Mouse (Mus musculus) heart, postnatal 0 days (tissue): ENCODE measurements around the gene Hsd17b1. TPM values are rescaled to one million over a fixed set of nuclear protein-coding genes. Genes with fewer than 3 reads are reported as not detected.

Experiments used
- ATAC-seq: fragments of 200-750 bp; cut with Nextera tagmentation; 2 replicates; pipeline ENCODE4 v1.8.0; 2017; ENCODE audit warnings: low read depth, moderate number of reproducible peaks, moderate library complexity; ENCODE audit not compliant: insufficient read depth
- DNase-seq: peaks from one replicate; pipeline ENCODE4 v3.0.0-alpha.2; 2016; ENCODE audit warnings: low spot score
- H3K27ac ChIP-seq: fragments of 300-500 bp; sonication (generic); 2 replicates; pipeline ENCODE4 v1.5.1; 2014; ENCODE audit warnings: low read depth, mild to moderate bottlenecking
- H3K27me3 ChIP-seq: fragments of 300-500 bp; sonication (generic); 2 replicates; pipeline ENCODE4 v1.6.1; 2014; ENCODE audit warnings: low read length, mixed read lengths; ENCODE audit not compliant: control insufficient read depth, insufficient read depth
- H3K36me3 ChIP-seq: fragments of 300-500 bp; sonication (generic); replicated peaks from 2 replicates; pipeline ENCODE4 v1.6.1; 2014; ENCODE audit warnings: low read length, mixed read lengths; ENCODE audit not compliant: control insufficient read depth, insufficient read depth
- H3K4me1 ChIP-seq: fragments of 300-500 bp; sonication (generic); 2 replicates; pipeline ENCODE4 v1.6.1; 2014; ENCODE audit warnings: antibody characterized with exemption; ENCODE audit not compliant: control insufficient read depth, insufficient read depth
- H3K4me2 ChIP-seq: fragments of 300-500 bp; sonication (generic); 2 replicates; pipeline ENCODE4 v1.6.1; 2014; ENCODE audit warnings: low read depth, mild to moderate bottlenecking, low read length, moderate library complexity
- H3K4me3 ChIP-seq: fragments of 300-500 bp; sonication (generic); 2 replicates; pipeline ENCODE4 v1.5.1; 2014; ENCODE audit warnings: low read depth, low read length
- H3K9ac ChIP-seq: fragments of 300-500 bp; sonication (generic); replicated peaks from 2 replicates; pipeline ENCODE4 v1.6.1; 2014; ENCODE audit warnings: low read depth, low read length, mixed read lengths
- H3K9me3 ChIP-seq: fragments of 300-500 bp; sonication (generic); replicated peaks from 2 replicates; pipeline ENCODE4 v1.6.1; 2016; ENCODE audit warnings: low read length; ENCODE audit not compliant: control insufficient read depth
- CTCF ChIP-seq: IDR thresholded peaks from 2 replicates; pipeline ENCODE4 v1.5.1; 2016; ENCODE audit warnings: antibody characterized with exemption, control low read depth, low read depth
- EP300 ChIP-seq: IDR thresholded peaks from 2 replicates; pipeline ENCODE4 v1.6.1; 2016; ENCODE audit warnings: antibody characterized with exemption, low read depth
- WGBS: fragments of 180-500 bp; shearing (Covaris S2); extraction: QIAGEN DNeasy Blood & Tissue Kit; methylation state at CpG from one replicate; pipeline ENCODE4 v1.1.7; 2014; 5-methylcytosine and 5-hydroxymethylcytosine counted together
- polyA plus RNA-seq: library from polyadenylated mRNA; unstranded; fragments of >200 nt; fragmentation: Nextera tagmentation; extraction: Ambion mirVana; gene quantifications from 2 replicates; pipeline ENCODE4 v1.2.1, GENCODE M21; 2015
- total RNA-seq: library from RNA; depleted of rRNA; stranded (reverse); fragments of >200 nt; gene quantifications from 2 replicates; pipeline ENCODE4 v1.2.3, GENCODE M21; 2014; ENCODE audit warnings: low replicate concordance

Gene Hsd17b1
- total and polyA plus RNA-seq, 2 experiments from 2014 or later = not detected

DNA sequence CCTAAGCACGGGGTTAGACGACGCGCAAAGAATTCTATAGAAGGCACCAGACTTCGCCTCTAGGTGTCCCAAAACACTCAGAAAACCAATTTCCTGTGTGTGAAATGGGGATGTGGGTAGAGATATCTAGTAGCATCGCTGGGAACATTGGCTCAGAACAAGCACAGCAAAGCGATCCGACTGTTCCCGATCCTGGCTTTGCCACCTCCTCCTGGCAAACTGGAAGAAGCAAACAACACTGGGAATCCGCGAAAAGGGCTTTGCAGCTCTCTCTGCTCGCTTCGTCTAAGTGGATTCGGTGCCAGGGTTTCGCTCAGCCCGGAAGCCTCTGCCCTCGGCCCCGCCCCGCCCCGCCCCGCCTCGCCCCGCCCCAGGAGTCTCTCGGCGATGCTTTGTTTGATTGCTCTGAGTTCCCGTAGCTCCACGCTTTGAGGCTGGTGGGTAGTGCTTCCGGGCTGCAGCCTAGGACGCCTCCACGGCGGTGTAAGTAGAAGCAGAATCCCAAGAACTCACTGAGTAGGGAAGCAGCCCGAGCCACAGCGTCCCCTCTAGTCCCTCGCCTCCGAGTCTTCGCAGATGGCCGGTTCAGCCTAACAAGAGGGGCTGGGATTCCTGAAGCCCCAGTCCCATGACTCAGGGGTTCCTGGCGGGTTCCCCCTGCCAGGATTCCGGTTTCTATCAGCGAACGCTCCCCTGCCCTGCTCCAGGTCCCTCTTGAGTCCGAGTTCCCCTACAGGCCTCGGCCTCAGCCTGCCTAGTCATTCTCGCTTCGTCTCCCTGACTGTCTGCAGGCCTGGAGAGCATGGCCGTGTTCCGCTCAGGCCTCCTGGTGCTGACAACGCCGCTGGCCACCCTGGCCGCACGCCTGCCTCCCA, 4.2 kb downstream of the Hsd17b1 start, which contains the start of gene Coasy:
Gene Coasy (plus strand): TSS at position 358 of the 875 bp plus-strand sequence.
- Histone ChIP-seq H3K9ac (peak within 1 kb of the TSS; percentile 87), H3K27ac (peak within 1 kb of the TSS; percentile 94), H3K27me3 (peaks cover 38% of the 10 kb centered on the region), H3K9me3 (no peaks in the 10 kb centered on the region), H3K4me2 (peak within 1 kb of the TSS; percentile 95), H3K4me1 (peaks cover 17% of the 10 kb centered on the region), H3K4me3 (peak within 1 kb of the TSS; percentile 81), H3K36me3 (peaks cover 6% of the 10 kb centered on the region; the same call in 1 of the 2 replicates)
- under 1% methylated on average over 51 of the region's 51 CpGs for WGBS
- peak; percentile 87 for ATAC-seq
- peak; percentile 92 for DNase-seq
- TF ChIP-seq CTCF = peak; percentile 33
- TF ChIP-seq EP300 = 0 out of 2 replicates have a peak, but pooled peaks have one; percentile 53

DNA sequence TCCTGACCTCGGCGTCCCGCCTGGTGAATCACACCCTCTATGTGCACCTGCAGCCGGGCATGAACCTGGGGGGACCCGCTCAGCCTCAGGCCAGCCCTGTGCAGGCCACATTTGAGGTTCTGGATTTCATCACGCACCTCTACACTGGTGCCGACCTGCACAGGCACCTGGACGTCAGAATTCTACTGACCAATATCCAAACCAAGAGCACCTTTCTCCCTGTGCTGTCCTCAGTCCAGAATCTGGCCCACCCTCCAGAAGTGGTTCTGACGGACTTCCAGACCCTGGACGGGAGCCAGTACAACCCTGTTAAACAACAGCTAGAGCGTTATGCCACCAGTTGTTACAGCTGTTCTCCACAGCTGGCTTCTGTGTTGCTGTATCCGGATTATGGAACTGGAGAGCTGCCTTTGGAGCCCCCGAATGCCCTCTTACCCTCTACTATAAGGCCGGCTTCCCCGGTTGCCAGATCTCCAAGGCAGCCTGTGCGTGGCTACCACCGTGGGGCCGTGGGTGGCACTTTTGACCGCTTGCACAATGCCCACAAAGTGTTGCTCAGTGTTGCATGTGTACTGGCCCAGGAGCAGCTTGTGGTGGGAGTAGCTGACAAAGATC, 5.0 kb downstream of the Hsd17b1 start:
- Histone ChIP-seq H3K4me1 (peaks cover 24% of the 10 kb centered on the region), H3K9ac (peak overlapping the region; percentile 87), H3K27ac (peak overlapping the region; percentile 94), H3K4me3 (peak overlapping the region; percentile 81), H3K4me2 (peak overlapping the region; percentile 95), H3K27me3 (peaks cover 32% of the 10 kb centered on the region), H3K9me3 (no peaks in the 10 kb centered on the region), H3K36me3 (peaks cover 6% of the 10 kb centered on the region; the same call in 1 of the 2 replicates)
- ATAC-seq (no peak; the same call in 1 of the 2 replicates), DNase-seq (no peak)
- TF ChIP-seq CTCF (no peak), EP300 (no peak)
- WGBS = 33% methylated on average over 19 of the region's 19 CpGs

DNA sequence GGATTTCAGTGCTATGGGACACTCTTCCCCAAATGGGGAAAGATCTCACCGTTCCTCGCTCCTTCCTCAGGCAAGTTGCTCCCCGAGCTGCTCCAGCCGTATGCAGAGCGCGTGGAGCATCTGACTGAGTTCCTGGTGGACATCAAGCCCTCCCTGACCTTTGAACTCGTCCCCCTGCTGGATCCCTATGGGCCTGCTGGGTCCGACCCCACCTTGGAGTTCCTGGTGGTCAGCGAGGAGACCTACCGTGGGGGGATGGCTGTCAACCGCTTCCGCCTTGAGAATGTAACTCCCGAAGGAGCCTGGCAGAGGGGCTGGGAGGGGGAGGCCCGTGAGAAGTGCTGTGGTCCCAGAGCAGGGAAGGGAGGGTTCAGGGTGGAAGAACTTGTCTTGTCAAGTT, 6.0 kb downstream of the Hsd17b1 start:
- H3K9ac ChIP-seq = no peak overlapping the region

DNA sequence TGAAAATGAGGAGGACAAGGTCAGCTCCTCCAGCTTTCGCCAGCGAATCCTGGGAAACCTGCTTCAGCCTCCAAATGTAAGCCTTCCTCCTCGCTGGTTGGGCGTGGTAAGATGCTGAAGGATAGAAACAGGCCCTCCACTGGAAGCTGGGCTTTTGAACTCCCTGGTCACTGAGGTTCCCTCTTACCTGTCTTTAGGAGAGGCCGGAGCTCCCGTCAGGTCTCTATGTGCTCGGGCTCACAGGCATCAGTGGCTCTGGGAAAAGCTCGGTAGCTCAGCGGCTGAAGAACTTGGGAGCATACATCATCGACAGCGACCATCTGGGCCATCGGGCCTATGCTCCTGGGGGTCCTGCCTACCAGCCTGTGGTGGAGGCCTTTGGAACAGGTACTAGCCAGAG, 6.6 kb downstream of the Hsd17b1 start:
- H3K4me1 ChIP-seq = peaks cover 24% of the 10 kb centered on the region
- H3K4me2 ChIP-seq = no peak overlapping the region
- ATAC-seq (no peak), DNase-seq (no peak)
- H3K27me3 ChIP-seq = peaks cover 16% of the 10 kb centered on the region
- no peak overlapping the region for H3K27ac ChIP-seq
- no peaks in the 10 kb centered on the region for H3K9me3 ChIP-seq
- 93% methylated on average over 12 of the region's 12 CpGs for WGBS
- no peak overlapping the region for H3K4me3 ChIP-seq
- H3K9ac ChIP-seq = no peak overlapping the region
- TF ChIP-seq EP300 = no peak
- TF ChIP-seq CTCF = no peak
- H3K36me3 ChIP-seq = peaks cover 17% of the 10 kb centered on the region

More for the DNA sequence above, 6.0 kb downstream of the Hsd17b1 start:
- H3K4me2 ChIP-seq = no peak overlapping the region
- H3K27ac ChIP-seq = no peak overlapping the region
- no peaks in the 10 kb centered on the region for H3K9me3 ChIP-seq
- ATAC-seq (no peak), DNase-seq (no peak)
- H3K4me3 ChIP-seq = no peak overlapping the region
- WGBS = 81% methylated on average over 14 of the region's 14 CpGs
- H3K27me3 ChIP-seq = peaks cover 22% of the 10 kb centered on the region
- peaks cover 24% of the 10 kb centered on the region for H3K4me1 ChIP-seq
- peaks cover 11% of the 10 kb centered on the region for H3K36me3 ChIP-seq
- TF ChIP-seq CTCF (no peak), EP300 (no peak)

DNA sequence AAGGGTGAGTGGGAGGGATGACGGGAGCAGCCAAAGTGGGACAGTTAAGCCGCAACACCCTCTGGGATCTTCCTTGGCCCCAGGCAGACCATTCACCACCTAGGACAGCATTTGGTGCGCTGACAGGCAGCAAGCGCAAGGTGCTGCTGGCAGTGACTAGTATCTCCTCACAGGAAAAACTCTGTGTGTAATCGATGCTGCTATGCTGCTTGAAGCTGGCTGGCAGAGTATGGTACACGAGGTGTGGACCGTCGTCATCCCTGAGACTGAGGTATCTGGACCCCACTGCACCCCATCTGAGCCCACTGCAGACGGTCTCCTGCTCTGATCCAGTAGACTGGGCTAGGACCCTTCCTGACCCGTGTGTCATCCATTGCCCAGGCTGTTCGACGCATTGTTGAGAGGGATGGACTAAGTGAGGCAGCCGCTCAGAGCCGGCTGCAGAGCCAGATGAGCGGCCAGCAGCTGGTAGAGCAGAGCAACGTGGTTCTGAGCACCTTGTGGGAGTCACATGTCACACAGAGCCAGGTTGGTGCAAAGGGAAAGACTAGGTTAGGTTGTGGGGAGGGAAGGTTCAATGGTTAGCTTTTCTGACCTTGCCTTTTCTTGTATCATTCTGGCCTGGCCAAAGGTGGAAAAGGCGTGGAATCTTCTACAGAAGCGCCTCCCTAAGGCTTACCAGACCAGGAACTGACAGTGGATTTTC, 7.6 kb downstream of the Hsd17b1 start:
- Histone ChIP-seq H3K4me1 (peaks cover 24% of the 10 kb centered on the region), H3K27me3 (peaks cover 6% of the 10 kb centered on the region; the same call in 1 of the 2 replicates), H3K27ac (no peak overlapping the region; the same call in 1 of the 2 replicates), H3K4me2 (no peak overlapping the region), H3K9ac (0 out of 2 replicates have a peak overlapping the region, but pooled peaks have one; percentile 67), H3K36me3 (peaks cover 27% of the 10 kb centered on the region), H3K4me3 (no peak overlapping the region), H3K9me3 (no peaks in the 10 kb centered on the region)
- TF ChIP-seq EP300 (no peak), CTCF (no peak)
- 92% methylated on average over 18 of the region's 18 CpGs for WGBS
- DNase-seq (no peak), ATAC-seq (no peak)
